Mouse (Mus musculus) heart, postnatal 0 days (tissue): ENCODE measurements around the gene Zbtb17.

Source experiments
- CTCF ChIP-seq: IDR thresholded peaks from 2 replicates; pipeline ENCODE4 v1.5.1; 2016; ENCODE audit warnings: antibody characterized with exemption, control low read depth, low read depth
- EP300 ChIP-seq: IDR thresholded peaks from 2 replicates; pipeline ENCODE4 v1.6.1; 2016; ENCODE audit warnings: antibody characterized with exemption, low read depth

DNA sequence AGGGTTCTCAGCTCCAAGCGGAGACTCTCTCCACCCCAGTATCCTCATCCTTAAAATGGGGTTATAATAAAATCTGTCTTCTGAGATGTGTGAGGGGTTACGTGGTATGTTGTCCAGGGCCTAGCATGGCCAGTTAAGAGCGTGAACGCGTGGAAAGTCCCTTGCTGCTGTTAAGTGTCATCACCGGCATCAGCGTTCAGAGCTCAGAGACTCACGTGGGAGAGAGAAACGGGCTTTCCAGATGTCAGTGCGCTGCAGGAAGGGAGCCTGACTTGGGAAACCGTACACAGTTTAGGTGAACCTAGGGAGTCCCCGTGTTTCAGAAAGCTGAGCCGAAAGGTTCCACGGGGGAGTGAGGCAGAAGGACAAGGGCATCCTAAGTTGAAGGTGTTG lies 870 bp downstream of the Zbtb17 start:
- TF ChIP-seq CTCF, result no peak
- TF ChIP-seq EP300, result no peak
